Mouse (Mus musculus) MEL (cell line): Measurements from ENCODE around the gene S100a5. TPM values are rescaled to one million over a fixed set of nuclear protein-coding genes. Genes with fewer than 3 reads are reported as not detected.

ENCODE experiments used
- polyA plus RNA-seq, 2 experiments: library from polyadenylated mRNA; stranded (reverse) in 1 of 2; unstranded in 1 of 2; fragments of >175 nt in 1 of 2; fragments of >200 nt in 1 of 2; gene quantifications; 2 replicates each; pipeline versions ENCODE4 v1.2.1 to v1.2.4; 2012; ENCODE audit warnings: low replicate concordance in 2 of 2, low read depth in 1 of 2; ENCODE audit not compliant: insufficient read length in 2 of 2, insufficient read depth in 1 of 2, missing spikeins in 1 of 2
- total RNA-seq: library from RNA; depleted of rRNA; stranded (reverse); fragments of 300-350 nt; gene quantifications from 2 replicates; pipeline ENCODE4 v1.2.3, GENCODE M21; 2012; rRNA removed

S100a5 gene
- total and polyA plus RNA-seq, 3 experiments, result not detected

Other genes starting within 250 kb of the S100a5 start
- 1.4 and 1.9 TPM in 2 replicates for gene Slc27a3, start 218.6 kb upstream of the S100a5 start, total RNA-seq
- 1 to 10 TPM in 1 of 2 experiments, not detected in 1; 2.8 TPM for gene Slc27a3, start 218.6 kb upstream of the S100a5 start, polyA plus RNA-seq
- gene Ints3, start 174.9 kb upstream of the S100a5 start, total RNA-seq, result 55.9 and 58.5 TPM in 2 replicates
- 100 to 1,000 TPM; 101 to 115 TPM for gene Ints3, start 174.9 kb upstream of the S100a5 start, polyA plus RNA-seq
- not detected in 2 replicates for gene Npr1, start 142.7 kb upstream of the S100a5 start, total RNA-seq
- under 1 TPM in 1 of 2 experiments, not detected in 1; 0.11 TPM for gene Npr1, start 142.7 kb upstream of the S100a5 start, polyA plus RNA-seq
- 162 and 175 TPM in 2 replicates for gene Ilf2, start 132.4 kb upstream of the S100a5 start, total RNA-seq
- gene Ilf2, start 132.4 kb upstream of the S100a5 start, polyA plus RNA-seq, result 100 to 1,000 TPM; 107 to 223 TPM
- 24.5 and 25.2 TPM in 2 replicates for gene Snapin, start 117.5 kb upstream of the S100a5 start, total RNA-seq
- gene Snapin, start 117.5 kb upstream of the S100a5 start, polyA plus RNA-seq, result 10 to 100 TPM in 1 of 2 experiments, not detected in 1; 46.8 TPM
- 201 and 202 TPM in 2 replicates for gene Chtop, start 99.0 kb upstream of the S100a5 start, total RNA-seq
- 100 to 1,000 TPM in 1 of 2 experiments, not detected in 1; 320 TPM for gene Chtop, start 99.0 kb upstream of the S100a5 start, polyA plus RNA-seq
- gene S100a1, start 94.1 kb upstream of the S100a5 start, total RNA-seq, result 8.7 and 14.4 TPM in 2 replicates
- 10 to 100 TPM in 1 of 2 experiments, not detected in 1; 22.2 TPM for gene S100a1, start 94.1 kb upstream of the S100a5 start, polyA plus RNA-seq
- gene S100a13, start 94.1 kb upstream of the S100a5 start, total RNA-seq, result 26.1 and 29.9 TPM in 2 replicates
- gene S100a13, start 94.1 kb upstream of the S100a5 start, polyA plus RNA-seq, result 10 to 100 TPM in 1 of 2 experiments, not detected in 1; 22.0 TPM
- gene S100a14, start 81.7 kb upstream of the S100a5 start, total RNA-seq, result not detected in 2 replicates
- gene S100a14, start 81.7 kb upstream of the S100a5 start, polyA plus RNA-seq, result not detected
- gene S100a16, start 71.3 kb upstream of the S100a5 start, total RNA-seq, result not detected in 2 replicates
- not detected for gene S100a16, start 71.3 kb upstream of the S100a5 start, polyA plus RNA-seq
- gene S100a3, start 47.9 kb upstream of the S100a5 start, total RNA-seq, result 0.04 TPM in 1 of 2 replicates, not detected in the other
- gene S100a3, start 47.9 kb upstream of the S100a5 start, polyA plus RNA-seq, result under 1 TPM in 1 of 2 experiments, not detected in 1; 0.03 TPM
- gene S100a2, start 18.3 kb upstream of the S100a5 start, total RNA-seq, result not detected in 2 replicates
- not detected for gene S100a2, start 18.3 kb upstream of the S100a5 start, polyA plus RNA-seq
- gene Gm42674, start 6.6 kb upstream of the S100a5 start, total RNA-seq, result not detected in 2 replicates
- gene Gm42674, start 6.6 kb upstream of the S100a5 start, polyA plus RNA-seq, result not detected
- 0.73 and 0.82 TPM in 2 replicates for gene S100a4, start 4.8 kb upstream of the S100a5 start, total RNA-seq
- 1 to 10 TPM in 1 of 2 experiments, not detected in 1; 2.3 TPM for gene S100a4, start 4.8 kb upstream of the S100a5 start, polyA plus RNA-seq
- gene S100a6, start 4.4 kb downstream of the S100a5 start, total RNA-seq, result 0.85 and 2.1 TPM in 2 replicates
- gene S100a6, start 4.4 kb downstream of the S100a5 start, polyA plus RNA-seq, result 1 to 10 TPM in 1 of 2 experiments, not detected in 1; 4.7 TPM
- gene S100a7a, start 45.5 kb downstream of the S100a5 start, total RNA-seq, result not detected in 2 replicates
- gene S100a7a, start 45.5 kb downstream of the S100a5 start, polyA plus RNA-seq, result not detected
- not detected in 2 replicates for gene S100a8, start 60.5 kb downstream of the S100a5 start, total RNA-seq
- gene S100a8, start 60.5 kb downstream of the S100a5 start, polyA plus RNA-seq, result not detected
- not detected in 2 replicates for gene S100a9, start 87.2 kb downstream of the S100a5 start, total RNA-seq
- not detected for gene S100a9, start 87.2 kb downstream of the S100a5 start, polyA plus RNA-seq
- not detected in 2 replicates for gene Pglyrp4, start 118.4 kb downstream of the S100a5 start, total RNA-seq
- not detected for gene Pglyrp4, start 118.4 kb downstream of the S100a5 start, polyA plus RNA-seq
- not detected in 2 replicates for gene Gm5849, start 169.4 kb downstream of the S100a5 start, total RNA-seq
- not detected for gene Gm5849, start 169.4 kb downstream of the S100a5 start, polyA plus RNA-seq